Mouse (Mus musculus): ENCODE data around the gene Elavl4. TPM values are rescaled to one million over a fixed set of nuclear protein-coding genes. Genes with fewer than 3 reads are reported as not detected.

Elavl4 gene
- polyA plus RNA-seq, 1 experiment from 2014 or later, result 59.6 TPM

GRCm38 (mm10) chr4:110250055-110250454, 101.7 kb downstream of the Elavl4 start:
- Histone ChIP-seq H3K27ac (no peak overlapping the region), H3K4me1 (0 out of 2 replicates have a peak, but pooled peaks cover 1% of the 10 kb centered on the region), H3K9me3 (no peaks in the 10 kb centered on the region), H3K4me3 (no peak overlapping the region), H3K36me3 (replicated peaks) (peaks cover 9% of the 10 kb centered on the region; the same call in 1 of the 2 replicates), H3K27me3 (ENCODE audit: poor library complexity, severe bottlenecking) (no peaks in the 10 kb centered on the region)
- no peak for DNase-seq (ENCODE audit: extremely low spot score, low spot score)
- WGBS, result 76% methylated on average over 3 of the region's 3 CpGs

- no peak overlapping the region for H3K4me3 ChIP-seq
- H3K36me3 ChIP-seq (replicated peaks), result peaks cover 4% of the 10 kb centered on the region; the same call in 1 of the 2 replicates
- H3K27me3 ChIP-seq (ENCODE audit: poor library complexity, severe bottlenecking), result no peaks in the 10 kb centered on the region
- DNase-seq (ENCODE audit: extremely low spot score, low spot score), result no peak
- no peak overlapping the region for H3K27ac ChIP-seq
- no peaks in the 10 kb centered on the region for H3K9me3 ChIP-seq
- H3K4me1 ChIP-seq, result 0 out of 2 replicates have a peak, but pooled peaks cover 3% of the 10 kb centered on the region
These were observed 108.8 kb downstream of the Elavl4 start for GRCm38 (mm10) chr4:110242879-110243278.

GRCm38 (mm10) chr4:110234554-110234953, 117.2 kb downstream of the Elavl4 start:
- Histone ChIP-seq H3K9me3 (no peaks in the 10 kb centered on the region), H3K4me1 (peaks cover 7% of the 10 kb centered on the region; the same call in 1 of the 2 replicates), H3K36me3 (replicated peaks) (no peaks in the 10 kb centered on the region; the same call in 1 of the 2 replicates), H3K27ac (no peak overlapping the region), H3K27me3 (ENCODE audit: poor library complexity, severe bottlenecking) (no peaks in the 10 kb centered on the region), H3K4me3 (no peak overlapping the region)
- no peak for DNase-seq (ENCODE audit: extremely low spot score, low spot score)
- 73% methylated on average over 1 of the region's 1 CpGs for WGBS

GRCm38 (mm10) chr4:110232327-110232726, 119.4 kb downstream of the Elavl4 start:
- no peak for DNase-seq (ENCODE audit: extremely low spot score, low spot score)
- H3K9me3 ChIP-seq, result no peaks in the 10 kb centered on the region
- no peaks in the 10 kb centered on the region for H3K36me3 ChIP-seq (replicated peaks)
- no peak overlapping the region for H3K4me3 ChIP-seq
- H3K27me3 ChIP-seq (ENCODE audit: poor library complexity, severe bottlenecking), result no peaks in the 10 kb centered on the region
- H3K27ac ChIP-seq, result no peak overlapping the region
- H3K4me1 ChIP-seq, result peaks cover 7% of the 10 kb centered on the region; the same call in 1 of the 2 replicates
- 75% methylated on average over 3 of the region's 3 CpGs for WGBS

- H3K36me3 ChIP-seq (replicated peaks), result no peaks in the 10 kb centered on the region
- WGBS, result 61% methylated on average over 4 of the region's 4 CpGs
- H3K9me3 ChIP-seq, result no peaks in the 10 kb centered on the region
- DNase-seq (ENCODE audit: extremely low spot score, low spot score), result no peak
- H3K27ac ChIP-seq, result no peak overlapping the region
- H3K27me3 ChIP-seq (ENCODE audit: poor library complexity, severe bottlenecking), result no peaks in the 10 kb centered on the region
- no peak overlapping the region for H3K4me3 ChIP-seq
- peaks cover 7% of the 10 kb centered on the region; the same call in 1 of the 2 replicates for H3K4me1 ChIP-seq
These were observed 119.9 kb downstream of the Elavl4 start for GRCm38 (mm10) chr4:110231799-110232198.

- H3K9me3 ChIP-seq, result no peaks in the 10 kb centered on the region
- H3K36me3 ChIP-seq (replicated peaks), result no peaks in the 10 kb centered on the region
- H3K27me3 ChIP-seq (ENCODE audit: poor library complexity, severe bottlenecking), result no peaks in the 10 kb centered on the region
- DNase-seq (ENCODE audit: extremely low spot score, low spot score), result no peak
- H3K4me3 ChIP-seq, result no peak overlapping the region
- H3K27ac ChIP-seq, result no peak overlapping the region
- H3K4me1 ChIP-seq, result peaks cover 7% of the 10 kb centered on the region; the same call in 1 of the 2 replicates
- WGBS, result 96% methylated on average over 1 of the region's 1 CpGs
These were observed 122.1 kb downstream of the Elavl4 start for GRCm38 (mm10) chr4:110229652-110230051.

- Histone ChIP-seq H3K36me3 (replicated peaks) (no peaks in the 10 kb centered on the region), H3K27ac (no peak overlapping the region), H3K4me3 (no peak overlapping the region), H3K9me3 (no peaks in the 10 kb centered on the region), H3K27me3 (ENCODE audit: poor library complexity, severe bottlenecking) (no peaks in the 10 kb centered on the region), H3K4me1 (peaks cover 7% of the 10 kb centered on the region; the same call in 1 of the 2 replicates)
- DNase-seq (ENCODE audit: extremely low spot score, low spot score), result no peak
These were observed 122.5 kb downstream of the Elavl4 start for GRCm38 (mm10) chr4:110229238-110229637.

GRCm38 (mm10) chr4:110227621-110228031, 124.1 kb downstream of the Elavl4 start:
- no peaks in the 10 kb centered on the region for H3K27me3 ChIP-seq (ENCODE audit: poor library complexity, severe bottlenecking)
- H3K27ac ChIP-seq, result no peak overlapping the region
- H3K9me3 ChIP-seq, result no peaks in the 10 kb centered on the region
- 0 out of 2 replicates have a peak, but pooled peaks cover 2% of the 10 kb centered on the region for H3K36me3 ChIP-seq (replicated peaks)
- no peak for DNase-seq (ENCODE audit: extremely low spot score, low spot score)
- peaks cover 7% of the 10 kb centered on the region; the same call in 1 of the 2 replicates for H3K4me1 ChIP-seq
- no peak overlapping the region for H3K4me3 ChIP-seq
- 85% methylated on average over 8 of the region's 8 CpGs for WGBS

GRCm38 (mm10) chr4:110225492-110225891, 126.2 kb downstream of the Elavl4 start:
- DNase-seq (ENCODE audit: extremely low spot score, low spot score), result no peak
- no peaks in the 10 kb centered on the region for H3K9me3 ChIP-seq
- no peaks in the 10 kb centered on the region for H3K27me3 ChIP-seq (ENCODE audit: poor library complexity, severe bottlenecking)
- H3K36me3 ChIP-seq (replicated peaks), result 0 out of 2 replicates have a peak, but pooled peaks cover 2% of the 10 kb centered on the region
- H3K4me3 ChIP-seq, result no peak overlapping the region
- WGBS, result 90% methylated on average over 10 of the region's 10 CpGs
- H3K27ac ChIP-seq, result no peak overlapping the region
- H3K4me1 ChIP-seq, result no peaks in the 10 kb centered on the region

GRCm38 (mm10) chr4:110218819-110219218, 132.9 kb downstream of the Elavl4 start:
- Histone ChIP-seq H3K27me3 (ENCODE audit: poor library complexity, severe bottlenecking) (no peaks in the 10 kb centered on the region), H3K4me3 (no peak overlapping the region), H3K27ac (no peak overlapping the region), H3K9me3 (no peaks in the 10 kb centered on the region), H3K36me3 (replicated peaks) (peaks cover 2% of the 10 kb centered on the region; the same call in 1 of the 2 replicates), H3K4me1 (peaks cover under 1% of the 10 kb centered on the region)
- WGBS, result 91% methylated on average over 5 of the region's 5 CpGs
- no peak for DNase-seq (ENCODE audit: extremely low spot score, low spot score)

GRCm38 (mm10) chr4:110217553-110217952, 134.2 kb downstream of the Elavl4 start:
- Histone ChIP-seq H3K36me3 (replicated peaks) (no peaks in the 10 kb centered on the region; the same call in 1 of the 2 replicates), H3K9me3 (no peaks in the 10 kb centered on the region), H3K4me1 (peaks cover 4% of the 10 kb centered on the region), H3K4me3 (no peak overlapping the region), H3K27ac (no peak overlapping the region), H3K27me3 (ENCODE audit: poor library complexity, severe bottlenecking) (no peaks in the 10 kb centered on the region)
- no peak for DNase-seq (ENCODE audit: extremely low spot score, low spot score)
- 52% methylated on average over 3 of the region's 3 CpGs for WGBS

GRCm38 (mm10) chr4:110214543-110214942, 137.2 kb downstream of the Elavl4 start:
- H3K4me3 ChIP-seq, result no peak overlapping the region
- peaks cover 29% of the 10 kb centered on the region for H3K4me1 ChIP-seq
- H3K27me3 ChIP-seq (ENCODE audit: poor library complexity, severe bottlenecking), result no peaks in the 10 kb centered on the region
- H3K27ac ChIP-seq, result no peak overlapping the region
- H3K9me3 ChIP-seq, result no peaks in the 10 kb centered on the region
- no peaks in the 10 kb centered on the region; the same call in 1 of the 2 replicates for H3K36me3 ChIP-seq (replicated peaks)
- WGBS, result 98% methylated on average over 6 of the region's 6 CpGs
- no peak for DNase-seq (ENCODE audit: extremely low spot score, low spot score)

GRCm38 (mm10) chr4:110213666-110214065, 138.0 kb downstream of the Elavl4 start:
- no peaks in the 10 kb centered on the region; the same call in 1 of the 2 replicates for H3K36me3 ChIP-seq (replicated peaks)

More at GRCm38 (mm10) chr4:110213666-110214065, 138.0 kb downstream of the Elavl4 start:
- no peaks in the 10 kb centered on the region for H3K27me3 ChIP-seq (ENCODE audit: poor library complexity, severe bottlenecking)
- 72% methylated on average over 5 of the region's 5 CpGs for WGBS
- H3K27ac ChIP-seq, result 0 out of 2 replicates have a peak overlapping the region, but pooled peaks have one; percentile 15
- DNase-seq (ENCODE audit: extremely low spot score, low spot score), result no peak
- H3K9me3 ChIP-seq, result no peaks in the 10 kb centered on the region
- peaks cover 33% of the 10 kb centered on the region for H3K4me1 ChIP-seq
- no peak overlapping the region for H3K4me3 ChIP-seq
